Mouse (Mus musculus) lung, embryonic 15.5 days (tissue): ENCODE measurements around the gene Erc1. TPM values are rescaled to one million over a fixed set of nuclear protein-coding genes. Genes with fewer than 3 reads are reported as not detected.

Source experiments
- ATAC-seq: fragments of 200-750 bp; cut with Nextera tagmentation; 2 replicates; pipeline ENCODE4 v1.8.0; 2017; ENCODE audit warnings: moderate number of reproducible peaks, borderline replicate concordance; ENCODE audit not compliant: low FRiP score, low TSS enrichment; ENCODE audit errors: extremely low read depth
- H3K27ac ChIP-seq: fragments of 300-500 bp; sonication (generic); 2 replicates; pipeline ENCODE4 v1.5.1; 2015; ENCODE audit warnings: moderate library complexity, mild to moderate bottlenecking, inconsistent platforms
- H3K27me3 ChIP-seq: fragments of 300-500 bp; sonication (generic); 2 replicates; pipeline ENCODE4 v1.6.1; 2015; ENCODE audit warnings: inconsistent platforms
- H3K36me3 ChIP-seq: fragments of 300-500 bp; sonication (generic); 2 replicates; pipeline ENCODE4 v1.6.1; 2015; ENCODE audit warnings: inconsistent platforms
- H3K4me1 ChIP-seq: fragments of 300-500 bp; sonication (generic); 2 replicates; pipeline ENCODE4 v1.6.1; 2015; ENCODE audit warnings: inconsistent platforms
- H3K4me2 ChIP-seq: fragments of 300-500 bp; sonication (generic); 2 replicates; pipeline ENCODE4 v1.6.1; 2015; ENCODE audit warnings: inconsistent platforms, mild to moderate bottlenecking, moderate library complexity
- H3K4me3 ChIP-seq: fragments of 300-500 bp; sonication (generic); 2 replicates; pipeline ENCODE4 v1.5.1; 2015; ENCODE audit warnings: mild to moderate bottlenecking, inconsistent platforms
- H3K9ac ChIP-seq: fragments of 300-500 bp; sonication (generic); 2 replicates; pipeline ENCODE4 v1.6.1; 2015; ENCODE audit warnings: inconsistent platforms
- H3K9me3 ChIP-seq: fragments of 300-500 bp; sonication (generic); 2 replicates; pipeline ENCODE4 v1.6.1; 2016; ENCODE audit warnings: inconsistent platforms
- WGBS: fragments of 180-500 bp; shearing (Covaris S2); methylation state at CpG from one replicate; pipeline ENCODE4 v1.1.7; 2015; 5-methylcytosine and 5-hydroxymethylcytosine counted together
- polyA plus RNA-seq: library from polyadenylated mRNA; unstranded; fragments of >200 nt; fragmentation: Nextera tagmentation; extraction: Ambion mirVana; gene quantifications from 2 replicates; pipeline ENCODE4 v1.2.1, GENCODE M21; 2015

The Erc1 gene
- polyA plus RNA-seq, 1 experiment from 2014 or later: 19.6 TPM

GRCm38 (mm10) chr6:119535867-119536266, 312.1 kb downstream of the Erc1 start:
- H3K36me3 ChIP-seq: no peaks in the 10 kb centered on the region
- ATAC-seq: no peak
- no peak overlapping the region for H3K4me2 ChIP-seq
- 72% methylated on average over 12 of the region's 12 CpGs for WGBS
- no peaks in the 10 kb centered on the region for H3K4me1 ChIP-seq
- H3K9me3 ChIP-seq: no peaks in the 10 kb centered on the region
- H3K4me3 ChIP-seq: no peak overlapping the region
- H3K27me3 ChIP-seq: 0 out of 2 replicates have a peak, but pooled peaks cover 2% of the 10 kb centered on the region
- no peak overlapping the region for H3K27ac ChIP-seq
- H3K9ac ChIP-seq: no peak overlapping the region

GRCm38 (mm10) chr6:119533170-119533709, 314.7 kb downstream of the Erc1 start:
- no peak overlapping the region for H3K27ac ChIP-seq
- H3K4me1 ChIP-seq: no peaks in the 10 kb centered on the region
- no peaks in the 10 kb centered on the region for H3K27me3 ChIP-seq
- H3K4me2 ChIP-seq: no peak overlapping the region
- H3K36me3 ChIP-seq: no peaks in the 10 kb centered on the region
- H3K9me3 ChIP-seq: no peaks in the 10 kb centered on the region
- WGBS: 44% methylated on average over 9 of the region's 9 CpGs
- ATAC-seq: peak; percentile 63; the same call in 1 of the 2 replicates
- no peak overlapping the region for H3K4me3 ChIP-seq
- no peak overlapping the region for H3K9ac ChIP-seq

- WGBS: 83% methylated on average over 3 of the region's 3 CpGs
- Histone ChIP-seq H3K27ac (no peak overlapping the region), H3K9me3 (no peaks in the 10 kb centered on the region), H3K9ac (no peak overlapping the region), H3K4me2 (no peak overlapping the region), H3K4me1 (no peaks in the 10 kb centered on the region), H3K4me3 (no peak overlapping the region), H3K27me3 (no peaks in the 10 kb centered on the region), H3K36me3 (no peaks in the 10 kb centered on the region)
- ATAC-seq: no peak
These were observed 318.3 kb downstream of the Erc1 start for GRCm38 (mm10) chr6:119529659-119530058.

GRCm38 (mm10) chr6:119526498-119526897, 321.5 kb downstream of the Erc1 start:
- no peak overlapping the region for H3K4me3 ChIP-seq
- 62% methylated on average over 5 of the region's 5 CpGs for WGBS
- H3K27ac ChIP-seq: no peak overlapping the region
- H3K9me3 ChIP-seq: no peaks in the 10 kb centered on the region
- no peak overlapping the region for H3K4me2 ChIP-seq
- no peaks in the 10 kb centered on the region for H3K4me1 ChIP-seq
- ATAC-seq: no peak; the same call in 1 of the 2 replicates
- no peaks in the 10 kb centered on the region for H3K27me3 ChIP-seq
- no peak overlapping the region for H3K9ac ChIP-seq
- no peaks in the 10 kb centered on the region for H3K36me3 ChIP-seq

GRCm38 (mm10) chr6:119521931-119522391, 326.0 kb downstream of the Erc1 start:
- no peak overlapping the region for H3K4me2 ChIP-seq
- 29% methylated on average over 3 of the region's 3 CpGs for WGBS

GRCm38 (mm10) chr6:119521482-119521900, 326.5 kb downstream of the Erc1 start:
- Histone ChIP-seq H3K36me3 (no peaks in the 10 kb centered on the region), H3K4me2 (no peak overlapping the region), H3K4me3 (no peak overlapping the region), H3K9me3 (no peaks in the 10 kb centered on the region), H3K27me3 (no peaks in the 10 kb centered on the region), H3K27ac (no peak overlapping the region), H3K4me1 (no peaks in the 10 kb centered on the region), H3K9ac (no peak overlapping the region)
- 83% methylated on average over 3 of the region's 3 CpGs for WGBS
- no peak for ATAC-seq

More at GRCm38 (mm10) chr6:119521931-119522391, 326.0 kb downstream of the Erc1 start:
- Histone ChIP-seq H3K36me3 (no peaks in the 10 kb centered on the region), H3K27me3 (no peaks in the 10 kb centered on the region), H3K27ac (no peak overlapping the region), H3K4me1 (no peaks in the 10 kb centered on the region), H3K9ac (no peak overlapping the region), H3K9me3 (no peaks in the 10 kb centered on the region), H3K4me3 (no peak overlapping the region)
- ATAC-seq: no peak

Other genes with a start within 250 kb of the Erc1 start
- 20.5 and 21.5 TPM in 2 replicates for gene Rad52, start 54.5 kb upstream of the Erc1 start, polyA plus RNA-seq
- gene Wnk1, start 190.5 kb upstream of the Erc1 start, polyA plus RNA-seq: 45.4 and 52.0 TPM in 2 replicates
- 0.26 and 0.62 TPM in 2 replicates for gene Ninj2, start 245.2 kb upstream of the Erc1 start, polyA plus RNA-seq